Mouse (Mus musculus): ENCODE measurements around the gene Ube2f.

GRCm38 (mm10) chr1:91299026-91299706, 49.1 kb downstream of the Ube2f start:
- no peak for TF ChIP-seq POLR2A (IDR thresholded peaks at IDR 0.05; ENCODE audit: low read depth, low read length)
- no peak for TF ChIP-seq CTCF (IDR thresholded peaks at IDR 0.05; ENCODE audit: extremely low read depth, insufficient read length, insufficient replicate concordance, low read depth, low read length)

Measured in small intestine, adult 2 months (tissue).